Mouse (Mus musculus) E14TG2a.4 (cell line): Measurements from ENCODE around the gene Fhad1.

Experiments
- CTCF ChIP-seq: conservative IDR thresholded peaks from 2 replicates; pipeline ENCODE4 v1.5.1; 2014; ENCODE audit warnings: low read length
- NANOG ChIP-seq: IDR thresholded peaks from 2 replicates; pipeline ENCODE4 v1.6.1; 2014; ENCODE audit warnings: borderline replicate concordance, low read length, mixed read lengths

DNA sequence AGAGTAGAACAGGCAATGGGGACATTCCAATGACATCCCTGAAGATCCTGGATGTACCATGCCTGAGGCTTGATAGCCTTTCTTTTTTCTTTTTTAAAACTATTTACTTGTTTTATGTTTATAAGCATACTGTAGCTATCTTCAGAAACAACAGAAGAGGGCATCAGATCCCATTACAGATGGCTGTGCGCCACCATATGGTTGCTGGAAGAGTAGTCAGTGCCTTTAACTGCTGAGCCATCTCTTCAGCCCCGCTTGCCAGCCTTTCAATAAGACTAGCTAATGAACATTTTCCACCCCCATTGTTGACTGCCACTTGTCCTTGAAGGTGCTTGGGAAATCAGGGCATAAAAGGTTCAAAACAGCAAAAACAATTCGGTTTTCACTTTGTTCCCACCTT lies 31.2 kb downstream of the Fhad1 start:
- no peak for TF ChIP-seq CTCF
- TF ChIP-seq NANOG = no peak
